Mouse (Mus musculus) c-Kit-positive CD71-negative TER-119-negative erythroid progenitor cells, embryonic 14.5 days (primary cell): ENCODE measurements at regions not wholly inside any gene's neighbourhood (a gene's known extent, or its start where the extent isn't known, plus 50 kb on each side); places are given as distances from the start of the nearest gene placed in this dataset.

ENCODE experiments used
- DNase-seq: peaks from one replicate; pipeline ENCODE4 v3.0.0-alpha.2; 2013; ENCODE audit warnings: low read depth

GRCm38 (mm10) chr17:60018752-60019323, 1005.7 kb upstream of the Nudt12 start:
- no peak for DNase-seq

- DNase-seq = no peak
Observed at GRCm38 (mm10) chr17:59997952-59998351, 984.8 kb upstream of the Nudt12 start.

GRCm38 (mm10) chr17:59979325-59979880, 966.2 kb upstream of the Nudt12 start:
- no peak for DNase-seq

- DNase-seq = no peak
Observed at GRCm38 (mm10) chr17:59977136-59977770, 964.1 kb upstream of the Nudt12 start.

GRCm38 (mm10) chr17:59967383-59967782, 954.2 kb upstream of the Nudt12 start:
- no peak for DNase-seq

GRCm38 (mm10) chr17:59955300-59956057, 942.3 kb upstream of the Nudt12 start:
- no peak for DNase-seq

GRCm38 (mm10) chr17:59946433-59946832, 933.3 kb upstream of the Nudt12 start:
- DNase-seq = no peak

GRCm38 (mm10) chr17:59904395-59904794, 891.2 kb upstream of the Nudt12 start:
- no peak for DNase-seq

GRCm38 (mm10) chr17:59877791-59878190, 864.6 kb upstream of the Nudt12 start:
- no peak for DNase-seq

GRCm38 (mm10) chr17:59848853-59849252, 835.7 kb upstream of the Nudt12 start:
- no peak for DNase-seq

GRCm38 (mm10) chr17:59845261-59845819, 832.2 kb upstream of the Nudt12 start:
- DNase-seq = no peak

- no peak for DNase-seq
Observed at GRCm38 (mm10) chr17:59805870-59806269, 792.7 kb upstream of the Nudt12 start.

- no peak for DNase-seq
Observed at GRCm38 (mm10) chr17:59793434-59793833, 780.3 kb upstream of the Nudt12 start.

- DNase-seq = peak; percentile 17
Observed at GRCm38 (mm10) chr17:59792780-59793179, 779.6 kb upstream of the Nudt12 start.

GRCm38 (mm10) chr17:59774075-59774474, 760.9 kb upstream of the Nudt12 start:
- DNase-seq = no peak

- no peak for DNase-seq
Observed at GRCm38 (mm10) chr17:59766580-59766979, 753.4 kb upstream of the Nudt12 start.

- DNase-seq = no peak
Observed at GRCm38 (mm10) chr17:59764486-59764885, 751.3 kb upstream of the Nudt12 start.

- DNase-seq = no peak
Observed at GRCm38 (mm10) chr17:59762068-59762467, 748.9 kb upstream of the Nudt12 start.

- DNase-seq = no peak
Observed at GRCm38 (mm10) chr17:59760889-59761288, 747.7 kb upstream of the Nudt12 start.

- DNase-seq = no peak
Observed at GRCm38 (mm10) chr17:59746106-59746505, 732.9 kb upstream of the Nudt12 start.
